Mouse (Mus musculus) E14TG2a.4 (cell line): ENCODE measurements around the gene Ccdc103.

ENCODE experiments used
- CTCF ChIP-seq: conservative IDR thresholded peaks from 2 replicates; pipeline ENCODE4 v1.5.1; 2014; ENCODE audit warnings: low read length
- POU5F1 ChIP-seq: IDR thresholded peaks from 2 replicates; pipeline ENCODE4 v1.6.1; 2014; ENCODE audit warnings: low read length, borderline replicate concordance

DNA sequence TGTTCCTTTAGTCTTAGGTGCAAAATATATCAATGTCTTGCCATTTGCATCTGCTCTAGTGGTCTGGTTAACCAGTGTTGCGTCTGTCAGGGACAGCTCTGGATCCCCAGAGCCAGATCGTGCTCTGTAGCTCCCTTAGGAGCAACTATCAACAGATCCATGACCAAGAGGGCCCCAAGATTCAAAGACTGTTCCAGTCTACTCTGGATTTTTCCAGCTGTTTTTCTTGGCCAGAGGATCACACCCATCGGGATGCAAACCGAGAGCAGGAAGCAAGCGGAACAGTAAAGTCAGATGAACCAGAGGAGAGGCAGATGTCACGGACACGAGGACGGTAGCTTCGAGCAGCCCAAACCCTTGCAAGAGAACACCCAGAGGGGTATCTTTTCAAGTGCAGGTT, 44.9 kb upstream of the Ccdc103 start:
- TF ChIP-seq CTCF: no peak
- no peak for TF ChIP-seq POU5F1
